Mouse (Mus musculus) kidney, postnatal 0 days (tissue): ENCODE measurements around the gene Gmds. TPM values are rescaled to one million over a fixed set of nuclear protein-coding genes. Genes with fewer than 3 reads are reported as not detected.

Experiments used
- ATAC-seq: fragments of 200-750 bp; cut with Nextera tagmentation; replicated peaks from 2 replicates; pipeline ENCODE4 v1.8.0; 2017; ENCODE audit warnings: low read depth, moderate number of reproducible peaks, moderate TSS enrichment, moderate library complexity; ENCODE audit not compliant: low FRiP score
- DNase-seq: peaks from one replicate; pipeline ENCODE4 v3.0.0-alpha.2; 2016; ENCODE audit warnings: low spot score
- H3K27ac ChIP-seq: fragments of 300-500 bp; sonication (generic); 2 replicates; pipeline ENCODE4 v1.5.1; 2014; ENCODE audit warnings: mild to moderate bottlenecking
- H3K27me3 ChIP-seq: fragments of 300-500 bp; sonication (generic); 2 replicates; pipeline ENCODE4 v1.6.1; 2014; ENCODE audit warnings: low read length, mixed read lengths; ENCODE audit not compliant: insufficient read depth
- H3K36me3 ChIP-seq: fragments of 300-500 bp; sonication (generic); 2 replicates; pipeline ENCODE4 v1.6.1; 2014; ENCODE audit warnings: low read length, mixed read lengths; ENCODE audit not compliant: insufficient read depth
- H3K4me1 ChIP-seq: fragments of 300-500 bp; sonication (generic); replicated peaks from 2 replicates; pipeline ENCODE4 v1.6.1; 2014; ENCODE audit warnings: antibody characterized with exemption, low read length, mixed read lengths; ENCODE audit not compliant: insufficient read depth
- H3K4me2 ChIP-seq: fragments of 300-500 bp; sonication (generic); 2 replicates; pipeline ENCODE4 v1.6.1; 2014; ENCODE audit warnings: mild to moderate bottlenecking, low read length, moderate library complexity, mixed read lengths
- H3K4me3 ChIP-seq: fragments of 300-500 bp; sonication (generic); replicated peaks from 2 replicates; pipeline ENCODE4 v1.5.1; 2014; ENCODE audit warnings: low read depth, low read length
- H3K9ac ChIP-seq: fragments of 300-500 bp; sonication (generic); 2 replicates; pipeline ENCODE4 v1.6.1; 2014; ENCODE audit warnings: low read depth, low read length
- H3K9me3 ChIP-seq: fragments of 300-500 bp; sonication (generic); replicated peaks from 2 replicates; pipeline ENCODE4 v1.6.1; 2016; ENCODE audit warnings: low read length, inconsistent platforms, mixed read lengths
- CTCF ChIP-seq: IDR thresholded peaks from 2 replicates; pipeline ENCODE4 v1.5.1; 2016; ENCODE audit warnings: antibody characterized with exemption, low read depth, mild to moderate bottlenecking, moderate library complexity
- WGBS: fragments of 180-500 bp; shearing (Covaris S2); extraction: QIAGEN DNeasy Blood & Tissue Kit; methylation state at CpG from one replicate; pipeline ENCODE4 v1.1.7; 2014; 5-methylcytosine and 5-hydroxymethylcytosine counted together
- polyA plus RNA-seq: library from polyadenylated mRNA; unstranded; fragments of >200 nt; fragmentation: Nextera tagmentation; extraction: Ambion mirVana; gene quantifications from 2 replicates; pipeline ENCODE4 v1.2.1, GENCODE M21; 2015

The Gmds gene
- polyA plus RNA-seq, 1 experiment from 2014 or later: 32.7 TPM

DNA sequence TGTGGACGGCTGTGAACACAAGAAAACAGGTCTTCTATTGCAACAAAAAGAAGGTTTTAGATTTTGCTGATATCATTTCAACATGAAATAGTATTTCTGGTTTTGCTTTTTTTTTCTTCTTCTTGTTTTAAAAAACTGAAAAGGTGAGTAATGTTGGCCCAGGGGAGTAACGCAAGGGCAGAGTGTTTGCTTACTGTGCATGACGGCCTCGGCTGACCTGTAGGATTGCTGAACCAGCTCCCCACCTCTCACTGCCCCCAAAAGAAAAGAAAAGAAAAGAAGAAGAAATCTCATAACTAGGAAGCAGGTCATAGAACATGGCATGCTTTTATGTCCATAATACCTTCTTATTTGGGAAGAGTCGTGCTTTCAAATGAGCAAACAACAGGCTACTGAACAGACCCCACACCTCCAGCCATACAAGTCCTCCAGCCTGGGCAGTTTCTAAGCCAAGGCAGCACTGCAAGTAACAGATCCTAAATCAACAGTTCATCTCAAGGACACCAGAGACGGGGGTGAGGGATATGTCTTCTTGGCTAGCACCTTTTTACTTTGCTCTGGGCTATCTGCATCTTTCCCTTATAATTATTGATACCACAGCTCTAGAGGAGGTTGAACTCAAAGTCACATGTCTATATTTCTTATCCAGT lies 303.6 kb downstream of the Gmds start:
- no peak for ATAC-seq
- H3K4me1 ChIP-seq: no peaks in the 10 kb centered on the region

DNA sequence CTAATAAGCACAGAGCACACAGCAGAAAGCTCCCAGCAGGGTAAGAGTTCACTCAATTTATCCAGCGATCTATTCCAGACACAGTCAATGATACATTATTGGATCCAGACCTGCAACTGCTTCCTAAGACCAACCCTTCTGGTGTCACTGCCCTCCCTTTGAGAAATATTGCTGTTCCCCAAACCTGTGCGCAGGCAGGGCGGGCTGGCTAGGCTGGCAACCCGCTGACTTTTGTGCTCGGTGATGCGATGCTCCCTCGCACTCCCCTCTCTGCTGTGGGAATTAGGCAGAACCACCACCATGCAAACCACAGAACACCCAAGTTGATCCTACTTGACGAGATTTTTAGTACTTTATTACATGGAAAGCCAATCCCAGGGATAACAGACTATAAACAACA lies 304.4 kb downstream of the Gmds start:
- no peak overlapping the region for H3K4me2 ChIP-seq
- H3K27ac ChIP-seq: no peak overlapping the region
- TF ChIP-seq CTCF: no peak
- no peak overlapping the region for H3K4me3 ChIP-seq
- ATAC-seq (peak; percentile 65; the same call in 1 of the 2 replicates), DNase-seq (peak; percentile 88)
- WGBS: 23% methylated on average over 8 of the region's 8 CpGs
- H3K9ac ChIP-seq: no peak overlapping the region
- no peaks in the 10 kb centered on the region for H3K27me3 ChIP-seq
- no peaks in the 10 kb centered on the region for H3K9me3 ChIP-seq
- no peaks in the 10 kb centered on the region for H3K36me3 ChIP-seq
- no peaks in the 10 kb centered on the region for H3K4me1 ChIP-seq

More for the DNA sequence above, 303.6 kb downstream of the Gmds start:
- H3K27ac ChIP-seq: no peak overlapping the region
- no peak overlapping the region for H3K4me2 ChIP-seq
- WGBS: 37% methylated on average over 6 of the region's 6 CpGs
- no peak overlapping the region for H3K4me3 ChIP-seq
- no peaks in the 10 kb centered on the region for H3K36me3 ChIP-seq
- no peaks in the 10 kb centered on the region for H3K9me3 ChIP-seq
- H3K9ac ChIP-seq: no peak overlapping the region
- H3K27me3 ChIP-seq: no peaks in the 10 kb centered on the region
- TF ChIP-seq CTCF: no peak
- peak; percentile 73 for DNase-seq

DNA sequence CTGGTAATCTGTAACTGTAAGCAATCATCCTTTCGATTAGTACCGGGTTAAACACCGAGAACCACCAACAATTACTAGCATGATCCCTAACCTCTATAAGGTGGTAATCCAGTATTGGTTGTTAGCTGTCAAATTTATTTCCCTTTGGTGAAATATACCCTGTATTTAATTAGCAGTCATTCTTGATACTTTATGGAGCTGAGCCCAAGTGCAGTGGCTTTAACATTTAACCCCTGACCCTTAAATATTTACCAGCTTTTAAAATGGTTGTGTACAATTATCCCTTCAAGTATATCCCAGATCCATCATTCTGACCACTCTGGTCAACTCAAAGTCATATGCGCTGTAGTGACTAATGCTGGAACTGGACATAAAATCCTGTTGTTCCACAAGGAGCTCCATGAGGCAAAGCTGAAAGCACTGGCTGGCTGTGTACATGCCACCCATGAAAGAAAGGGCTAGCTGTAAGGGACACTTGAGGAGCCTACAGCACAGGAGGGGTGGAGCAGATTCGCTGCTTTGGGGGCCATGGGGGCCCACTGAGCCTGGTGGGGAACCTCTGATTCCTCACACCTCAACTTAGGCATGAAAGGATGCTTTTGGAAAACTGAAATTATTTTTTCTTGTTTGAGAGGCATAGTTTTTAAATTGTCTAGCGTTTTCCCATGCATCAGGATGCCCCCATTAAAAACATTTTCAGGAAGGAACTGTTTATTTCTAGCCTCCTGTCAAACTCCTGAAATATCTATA lies 312.1 kb downstream of the Gmds start:
- Histone ChIP-seq H3K9me3 (no peaks in the 10 kb centered on the region), H3K4me2 (no peak overlapping the region), H3K27me3 (no peaks in the 10 kb centered on the region), H3K36me3 (no peaks in the 10 kb centered on the region), H3K4me3 (no peak overlapping the region), H3K4me1 (peaks cover 6% of the 10 kb centered on the region; the same call in 1 of the 2 replicates), H3K27ac (no peak overlapping the region), H3K9ac (no peak overlapping the region)
- 38% methylated on average over 6 of the region's 6 CpGs for WGBS
- no peak for ATAC-seq
- TF ChIP-seq CTCF: no peak
- no peak for DNase-seq

DNA sequence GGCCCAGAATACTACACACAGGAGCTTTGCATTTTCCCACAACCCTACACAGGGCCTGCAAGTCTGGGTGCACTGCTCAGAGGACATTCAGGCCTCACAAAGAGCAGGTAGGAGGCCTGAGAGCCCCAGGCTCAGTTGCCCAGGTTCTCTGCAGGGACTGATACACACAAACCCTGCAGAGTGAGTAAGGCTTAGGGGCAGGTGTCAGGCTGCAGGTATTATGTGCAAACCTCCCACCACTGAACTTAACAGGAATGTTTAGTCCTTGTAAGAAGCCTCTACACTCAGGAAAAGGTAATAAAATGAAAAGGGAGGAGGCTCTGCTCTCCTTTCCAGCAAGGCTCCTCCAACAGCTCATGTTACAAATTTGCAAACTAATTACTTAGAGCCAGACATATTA lies 313.7 kb downstream of the Gmds start:
- Histone ChIP-seq H3K4me2 (no peak overlapping the region), H3K9ac (0 out of 2 replicates have a peak overlapping the region, but pooled peaks have one; percentile 1), H3K4me3 (no peak overlapping the region), H3K27ac (peak overlapping the region; percentile 6; the same call in 1 of the 2 replicates), H3K36me3 (no peaks in the 10 kb centered on the region), H3K4me1 (peaks cover 6% of the 10 kb centered on the region; the same call in 1 of the 2 replicates), H3K9me3 (no peaks in the 10 kb centered on the region), H3K27me3 (no peaks in the 10 kb centered on the region)
- DNase-seq (peak; percentile 76), ATAC-seq (no peak)
- no peak for TF ChIP-seq CTCF

DNA sequence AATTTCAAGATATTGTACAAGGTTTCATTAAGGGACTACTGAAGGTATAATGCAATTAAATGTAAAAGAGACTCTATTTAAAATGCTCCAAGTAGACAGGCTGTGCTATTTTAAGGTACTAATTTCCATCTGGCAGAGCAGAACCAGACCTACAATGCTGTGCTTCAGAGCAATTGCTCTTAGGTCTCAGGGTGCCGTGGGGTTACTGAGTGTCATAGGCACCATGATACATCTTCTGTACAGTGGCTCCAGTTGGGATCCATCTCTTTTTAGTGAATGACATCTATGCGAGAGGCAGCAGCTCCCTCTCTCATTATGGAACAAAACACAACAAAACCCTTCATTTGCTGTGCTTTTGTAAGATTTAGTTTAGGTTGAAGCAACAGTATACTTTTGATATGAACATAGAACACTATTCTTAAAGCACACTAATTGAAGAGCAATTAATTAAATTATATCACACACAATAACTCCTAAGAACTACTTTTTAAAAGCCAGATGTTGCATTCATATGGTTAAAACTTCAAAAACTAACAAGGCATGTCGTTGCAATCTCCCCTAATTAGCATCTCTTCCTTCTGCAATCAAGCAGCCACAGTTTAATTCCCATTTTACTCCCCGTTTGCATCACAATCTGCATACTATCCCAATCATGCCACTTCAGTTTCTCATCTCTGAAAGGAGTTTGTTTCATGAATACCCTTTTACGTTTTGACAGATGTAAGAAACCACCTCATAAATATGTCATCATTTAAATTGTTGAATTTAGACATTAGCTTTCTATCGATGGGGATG lies 317.9 kb downstream of the Gmds start:
- Histone ChIP-seq H3K9me3 (no peaks in the 10 kb centered on the region), H3K36me3 (no peaks in the 10 kb centered on the region), H3K4me3 (no peak overlapping the region), H3K27me3 (no peaks in the 10 kb centered on the region), H3K27ac (no peak overlapping the region), H3K9ac (no peak overlapping the region), H3K4me2 (no peak overlapping the region), H3K4me1 (0 out of 2 replicates have a peak, but pooled peaks cover 10% of the 10 kb centered on the region)
- ATAC-seq (no peak), DNase-seq (no peak)
- 48% methylated on average over 6 of the region's 6 CpGs for WGBS
- no peak for TF ChIP-seq CTCF

- Histone ChIP-seq H3K27ac (no peak overlapping the region), H3K9me3 (no peaks in the 10 kb centered on the region), H3K4me1 (0 out of 2 replicates have a peak, but pooled peaks cover 6% of the 10 kb centered on the region), H3K4me2 (no peak overlapping the region), H3K36me3 (no peaks in the 10 kb centered on the region), H3K4me3 (no peak overlapping the region), H3K9ac (no peak overlapping the region), H3K27me3 (no peaks in the 10 kb centered on the region)
- DNase-seq (peak; percentile 85), ATAC-seq (peak; percentile 66; the same call in 1 of the 2 replicates)
- no peak for TF ChIP-seq CTCF
Observed at GRCm38 (mm10) chr13:32019256-32019620, 319.3 kb downstream of the Gmds start.
